Mouse (Mus musculus) right cerebral cortex, postnatal 36 days (tissue): ENCODE data around the gene Fam172a.
"Not testable (repeated sequence)": the region's sequence is repeated elsewhere in the genome, so short reads cannot be mapped to it uniquely, and the experiment has no call there.

Experiments used
- DNase-seq, 2 experiments: peaks; one replicate each; pipeline ENCODE4 v3.0.0; 2022; ENCODE audit warnings: low spot score in 2 of 2, mixed read lengths in 1 of 2

Gene Fam172a

DNA sequence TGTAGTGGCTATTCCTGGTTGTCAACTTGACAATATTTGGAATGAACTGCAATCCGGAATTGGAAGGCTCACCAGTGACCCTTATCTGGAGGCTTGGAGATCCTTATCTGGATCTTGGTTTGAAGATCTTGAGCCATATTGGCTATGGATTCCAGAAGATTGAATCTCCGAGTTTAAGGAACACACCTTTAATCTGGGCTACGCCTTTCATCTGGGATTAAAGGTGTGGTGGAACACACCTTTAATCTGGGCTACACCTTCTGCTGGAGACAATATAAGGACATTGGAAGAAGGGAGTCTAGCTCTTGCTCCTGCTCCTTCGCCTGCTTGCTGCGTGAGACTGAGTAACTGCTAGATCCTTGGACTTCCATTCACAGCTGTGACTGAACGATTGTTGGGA is at the start of gene Fam172a:
Gene Fam172a, plus strand, starts transcription at position 301 of the 400 bp plus-strand sequence.
- DNase-seq, result not testable (repeated sequence)

DNA sequence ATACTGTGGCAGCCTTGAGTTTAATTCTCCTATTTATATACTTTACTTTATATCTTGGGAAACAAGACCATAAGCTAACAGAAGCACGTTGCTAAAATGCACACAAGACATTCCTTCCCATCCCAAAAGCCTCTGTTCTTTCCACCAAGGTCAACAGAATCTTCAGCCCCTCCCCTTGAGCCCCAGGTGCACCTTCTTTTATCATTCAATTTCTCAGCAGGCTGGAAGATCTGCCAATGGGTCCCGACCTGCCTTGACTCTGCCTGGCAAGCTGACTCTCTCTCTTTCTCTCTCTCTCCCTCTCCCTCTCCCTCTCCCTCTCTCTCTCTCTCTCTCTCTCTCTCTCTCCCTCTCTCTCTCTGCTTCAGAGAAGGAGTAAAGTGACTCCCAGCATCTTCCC is 13.2 kb upstream of the Fam172a start:
- DNase-seq, result no peak

- DNase-seq, result peak; percentile 89 to 91
These were observed 6.7 kb downstream of the Fam172a start for GRCm38 (mm10) chr13:77708514-77709013.

DNA sequence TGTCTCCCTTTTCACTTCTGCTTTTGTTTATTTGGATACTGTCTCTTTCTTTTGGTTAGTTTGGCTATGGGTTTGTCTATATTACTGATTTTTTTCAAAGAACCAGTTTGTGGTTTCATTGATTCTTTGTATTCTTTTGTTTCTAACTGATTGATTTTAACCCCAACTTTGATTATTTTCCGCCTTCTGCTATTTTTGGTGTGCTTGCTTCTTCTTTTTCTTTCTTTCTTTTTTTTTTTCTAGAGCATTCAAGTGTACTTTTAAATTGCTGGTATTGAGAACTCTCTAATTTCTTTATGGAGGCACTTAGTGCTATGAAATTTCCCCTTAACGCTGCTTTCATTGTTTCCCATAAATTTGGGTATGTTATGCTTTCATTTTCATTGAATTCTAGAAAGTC is 15.7 kb downstream of the Fam172a start:
- DNase-seq, result no peak

DNA sequence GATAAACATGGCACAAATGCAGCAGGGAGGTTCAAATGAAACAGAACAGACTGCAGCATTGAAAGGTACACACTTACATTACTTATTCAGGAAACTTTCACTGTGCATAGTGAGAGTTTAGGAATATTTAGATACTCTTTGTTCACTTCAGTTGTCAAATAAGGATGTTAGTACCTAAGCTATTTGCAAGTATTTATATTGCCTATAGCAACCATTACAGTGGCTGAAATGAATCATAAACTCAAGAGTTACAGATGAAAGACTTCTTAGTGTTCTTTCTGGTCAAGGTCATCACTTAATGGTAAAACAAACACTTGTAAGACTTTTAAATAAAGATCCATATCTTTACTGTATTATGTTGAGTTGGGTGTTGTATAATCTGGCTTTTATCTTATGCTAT is 41.0 kb downstream of the Fam172a start:
- DNase-seq, result no peak

- DNase-seq, result no peak
These were observed 75.8 kb downstream of the Fam172a start for GRCm38 (mm10) chr13:77777606-77778005.

DNA sequence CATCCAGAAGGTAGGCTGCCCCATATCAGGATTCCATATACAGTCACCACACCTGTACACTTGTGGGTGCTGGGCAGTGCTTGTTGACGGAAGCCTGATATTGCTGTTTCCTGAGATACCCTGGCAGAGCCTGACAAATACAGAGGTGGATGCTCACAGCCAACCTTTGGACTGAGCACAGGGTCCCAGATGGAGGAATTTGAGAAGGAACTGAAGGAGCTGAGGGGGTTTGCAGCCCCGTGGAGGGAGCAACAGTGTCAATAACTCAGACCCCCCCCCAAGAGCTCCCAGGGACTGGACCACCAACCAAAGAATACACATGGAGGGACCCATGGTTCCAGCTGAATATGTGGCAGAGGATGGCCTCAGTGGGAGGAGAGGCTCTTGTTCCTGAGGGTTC is 105.5 kb downstream of the Fam172a start:
- not testable (repeated sequence) for DNase-seq

- no peak for DNase-seq
These were observed 108.6 kb downstream of the Fam172a start for GRCm38 (mm10) chr13:77810449-77810848.

DNA sequence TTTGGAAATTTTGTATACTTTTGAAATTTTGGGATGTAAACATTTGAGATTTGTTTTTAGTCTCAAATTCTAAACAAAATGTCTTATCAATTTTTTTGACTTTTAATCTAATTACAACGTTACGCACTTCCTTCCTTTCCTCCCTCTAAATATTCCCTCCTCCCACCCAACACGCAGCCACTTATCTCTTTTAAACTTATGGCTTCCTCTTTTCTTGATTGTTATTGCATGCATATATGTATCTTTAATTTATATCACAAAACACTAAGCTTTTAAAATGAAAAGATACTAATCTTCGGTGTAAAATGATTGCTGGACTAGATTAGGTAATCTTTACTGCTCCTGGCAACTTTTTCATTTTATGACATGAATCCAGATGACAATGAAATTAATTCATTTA is 124.3 kb downstream of the Fam172a start:
- no peak for DNase-seq

DNA sequence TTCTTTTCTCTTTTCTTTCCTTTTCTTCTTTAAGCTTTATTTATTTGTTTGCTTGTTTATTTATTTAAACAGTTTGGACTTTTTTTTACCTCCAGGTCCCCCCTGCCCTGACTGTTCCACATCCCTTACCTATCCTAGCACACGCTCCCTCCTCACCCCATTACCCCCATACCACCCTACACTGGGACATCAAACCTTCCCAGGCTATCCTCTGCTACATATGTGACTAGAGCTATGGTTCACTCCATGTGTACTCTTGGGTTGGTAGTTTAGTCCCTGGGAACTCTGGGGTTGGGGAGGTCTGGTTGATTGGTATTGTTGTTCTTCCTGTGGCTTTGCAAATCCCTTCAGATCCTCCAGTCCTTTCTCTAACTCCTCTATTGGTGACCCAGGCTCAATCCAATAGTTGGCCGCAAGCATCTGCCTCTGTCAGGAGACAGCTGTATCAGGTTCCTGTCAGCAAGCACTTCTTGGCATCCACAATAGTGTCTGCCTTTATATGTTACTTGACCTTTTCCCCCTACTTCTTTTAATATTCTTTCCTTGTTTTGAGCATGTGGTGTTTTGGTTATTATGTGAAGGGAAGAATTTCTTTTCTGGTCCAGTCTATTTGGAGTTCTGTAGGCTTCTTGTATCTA is 141.3 kb downstream of the Fam172a start:
- DNase-seq, result no peak

DNA sequence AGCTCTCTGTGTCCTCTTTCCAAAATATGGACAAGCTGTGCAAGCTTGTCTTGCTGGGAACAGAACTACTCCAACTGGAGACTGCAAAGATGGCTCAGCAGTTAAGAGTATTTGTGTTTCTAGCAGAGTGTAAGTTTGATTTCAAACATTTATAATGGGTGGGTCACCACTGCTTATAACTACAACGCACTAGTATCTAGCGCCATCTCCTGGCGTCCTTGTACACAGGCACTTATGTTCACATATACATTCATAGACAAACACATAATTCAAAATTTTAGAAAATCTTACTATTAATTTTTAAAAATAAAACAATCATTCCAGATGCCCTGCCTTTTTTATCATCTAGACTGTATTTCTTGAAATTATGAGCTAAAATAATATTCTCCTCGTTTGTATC is 147.0 kb downstream of the Fam172a start:
- no peak for DNase-seq

- no peak for DNase-seq
These were observed 163.0 kb downstream of the Fam172a start for GRCm38 (mm10) chr13:77864804-77865203.

DNA sequence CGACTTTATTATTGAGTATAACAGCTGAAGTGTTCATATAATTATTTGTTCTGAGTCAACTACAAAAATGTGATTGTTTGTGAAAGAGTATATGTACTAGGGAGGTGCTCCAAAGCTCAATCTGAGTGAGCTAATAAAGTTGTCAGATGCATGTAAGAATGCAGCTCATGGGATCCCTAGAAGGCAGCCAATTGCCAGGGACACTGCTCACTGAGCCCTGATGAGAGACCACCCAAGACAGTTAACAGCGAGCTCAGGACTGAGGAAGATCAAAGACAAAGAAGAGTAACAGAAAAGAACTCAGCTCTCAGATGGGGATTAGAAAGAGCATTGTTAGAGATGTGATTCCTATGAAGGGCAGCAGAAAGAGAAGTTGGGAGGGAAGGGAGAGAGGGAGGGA is 166.5 kb downstream of the Fam172a start:
- no peak for DNase-seq

GRCm38 (mm10) chr13:77878120-77878519 is 176.3 kb downstream of the Fam172a start:
- DNase-seq, result no peak

DNA sequence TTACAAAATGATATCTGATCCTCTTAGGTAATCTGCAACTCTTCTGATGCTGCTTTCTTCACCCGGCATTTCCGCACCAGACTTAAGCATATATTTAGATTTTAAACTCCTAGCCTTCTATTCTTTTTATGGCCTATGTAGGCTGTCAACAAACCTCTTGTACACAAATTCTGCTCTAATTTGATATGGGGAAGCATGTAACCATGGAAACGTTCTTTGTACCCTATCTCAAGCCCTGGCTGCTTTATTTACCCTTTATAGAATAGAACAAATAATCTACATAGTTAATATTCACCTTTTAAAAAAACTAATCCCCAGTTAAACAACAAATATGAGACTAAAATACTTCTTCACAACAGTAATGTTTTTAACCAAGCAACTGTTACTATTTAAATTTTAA is 176.7 kb downstream of the Fam172a start:
- no peak for DNase-seq

DNA sequence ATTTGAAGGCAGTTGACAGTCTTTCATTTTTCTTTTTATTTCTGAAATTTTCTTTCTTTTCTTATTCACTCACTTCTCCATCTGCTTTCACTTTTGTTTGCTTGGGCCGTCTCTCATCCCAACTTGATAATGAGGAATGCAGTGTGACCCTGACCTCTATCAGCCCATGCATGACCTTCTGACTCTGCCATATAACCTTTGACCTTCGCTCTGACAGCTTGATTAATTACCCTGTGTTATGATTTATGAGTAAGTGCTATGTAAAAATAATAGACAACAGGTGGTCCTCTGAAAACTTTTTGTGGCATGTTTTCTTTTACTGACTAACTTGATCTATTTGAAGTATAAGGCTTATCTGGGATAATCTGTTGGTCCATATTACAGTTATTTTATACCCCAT is 195.8 kb downstream of the Fam172a start:
- DNase-seq, result no peak

GRCm38 (mm10) chr13:77898066-77898796 is 196.4 kb downstream of the Fam172a start:
- DNase-seq, result no peak

DNA sequence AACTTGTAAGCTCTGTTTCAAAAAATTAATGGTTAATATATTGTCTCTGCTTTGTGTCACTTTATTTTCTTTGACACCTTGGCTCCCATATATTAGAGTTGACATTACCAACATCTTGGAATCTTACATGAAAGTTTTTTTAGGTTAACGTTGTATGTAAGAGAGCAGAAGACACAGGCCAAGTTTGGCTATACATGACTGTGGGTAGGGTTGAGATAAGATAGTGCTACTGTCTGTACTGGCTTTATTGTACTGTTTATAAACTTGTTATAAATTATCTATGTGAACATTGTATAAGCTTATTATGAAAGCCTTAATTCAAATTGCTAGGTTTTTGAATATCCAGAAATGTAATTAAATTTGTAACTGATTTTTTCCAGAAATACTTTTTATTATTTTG is 197.9 kb downstream of the Fam172a start:
- DNase-seq, result no peak

- no peak for DNase-seq
These were observed 199.0 kb downstream of the Fam172a start for GRCm38 (mm10) chr13:77900843-77901242.

DNA sequence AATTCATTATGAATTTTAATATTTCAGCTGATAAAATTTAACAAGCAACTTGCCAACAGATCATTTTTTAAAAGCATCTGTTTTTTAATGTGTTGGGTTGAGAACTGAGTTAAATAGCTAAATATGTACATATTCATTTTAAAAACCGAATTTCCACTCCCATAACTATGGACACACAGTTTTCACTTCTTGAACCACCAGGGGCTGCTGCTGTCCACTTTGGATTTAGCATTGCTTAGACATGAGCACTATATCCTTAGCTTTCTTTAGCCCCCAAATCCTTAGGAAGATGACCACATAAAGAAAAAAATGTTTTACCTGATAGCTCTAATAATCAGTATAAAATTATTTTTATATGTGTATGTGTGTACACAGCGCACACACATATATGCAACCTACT is 207.4 kb downstream of the Fam172a start:
- DNase-seq, result no peak

DNA sequence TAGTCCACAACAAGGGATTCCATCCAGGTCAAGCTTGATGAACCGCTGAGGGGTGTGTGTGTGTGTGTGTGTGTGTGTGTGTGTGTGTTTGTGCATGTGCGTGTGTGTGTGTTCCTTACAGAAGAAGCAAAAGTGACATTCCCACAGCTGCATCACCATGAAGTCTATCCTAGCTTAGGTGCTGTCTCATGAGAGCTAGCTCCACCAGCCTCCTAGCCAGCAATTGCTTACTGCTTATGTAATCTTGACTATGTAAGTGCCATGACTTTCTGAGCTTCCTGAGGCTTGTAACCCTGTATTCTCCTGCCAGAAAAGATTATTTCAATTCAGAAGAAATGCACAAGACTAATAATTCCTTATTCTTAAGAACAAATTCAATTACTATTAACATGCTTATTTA is 221.0 kb downstream of the Fam172a start:
- no peak for DNase-seq

DNA sequence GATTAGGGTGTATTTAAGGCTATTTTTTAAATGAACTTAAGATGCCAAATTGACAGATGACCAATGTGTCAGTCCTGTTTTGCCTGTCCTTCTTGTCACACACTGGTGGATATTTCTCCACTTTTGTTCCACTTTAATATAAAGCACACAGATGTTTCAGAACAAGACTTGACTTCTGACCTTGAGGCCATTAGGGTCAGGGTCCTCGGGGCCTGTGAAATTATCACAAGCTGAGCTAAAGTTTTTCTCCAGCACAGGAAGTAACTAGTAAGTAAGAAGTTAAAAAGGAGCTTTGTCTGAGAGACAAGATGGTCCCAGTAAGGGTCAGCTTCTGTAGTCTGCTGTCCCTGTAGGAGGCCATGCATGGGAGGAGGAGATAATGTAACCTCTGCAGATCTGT is 255.8 kb downstream of the Fam172a start:
- DNase-seq, result no peak

DNA sequence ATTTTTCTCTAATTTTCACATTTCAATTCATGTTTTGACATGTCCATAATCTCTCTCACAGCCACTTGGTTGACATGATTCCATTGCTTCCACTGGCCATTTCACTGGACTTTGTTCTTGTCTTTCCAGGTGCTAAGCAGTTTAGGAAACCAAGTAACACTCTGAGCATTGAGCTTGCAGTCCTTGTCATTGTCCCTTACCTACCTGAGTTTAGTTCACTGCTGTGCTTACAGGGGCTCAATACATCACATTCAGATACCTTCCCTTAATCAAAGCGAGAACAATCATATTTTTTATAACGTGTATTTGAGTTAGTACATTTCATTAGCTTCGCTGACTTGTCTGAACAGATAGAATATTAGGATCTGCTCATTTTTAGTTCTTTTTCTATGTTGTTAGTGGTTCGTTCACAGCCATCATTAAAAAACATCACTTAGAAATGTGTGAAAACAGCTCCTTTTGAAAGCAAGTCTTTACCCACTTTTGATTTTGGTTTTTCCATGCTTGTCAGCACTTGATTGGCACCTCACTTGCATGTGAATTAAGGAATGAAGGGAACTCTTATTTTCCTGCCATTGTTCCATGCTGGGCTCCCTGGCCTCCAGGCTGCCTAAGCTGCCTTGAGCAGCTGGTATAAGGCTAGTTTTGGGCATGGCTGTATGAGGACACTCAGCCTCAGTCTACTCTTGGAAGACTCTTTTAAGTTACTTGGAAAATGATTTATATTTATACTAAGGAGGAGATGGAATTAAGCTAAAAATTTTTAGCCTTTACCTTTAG is 257.9 kb downstream of the Fam172a start:
- no peak for DNase-seq
